Mouse (Mus musculus): ENCODE measurements at regions not wholly inside any gene's neighbourhood (a gene's known extent, or its start where the extent isn't known, plus 50 kb on each side); places are given as distances from the start of the nearest gene placed in this dataset.
"Not testable (repeated sequence)": the region's sequence is repeated elsewhere in the genome, so short reads cannot be mapped to it uniquely, and the experiment has no call there.

GRCm38 (mm10) chr12:65425440-65425839, 200.1 kb downstream of the Wdr20rt start:
- no peak overlapping the region for H3K9ac ChIP-seq (replicated peaks; ENCODE audit: low read length)
- ATAC-seq (replicated peaks; ENCODE audit: insufficient number of reproducible peaks, low FRiP score, low TSS enrichment, low read depth) (no peak), DNase-seq (ENCODE audit: low spot score) (no peak)
- H3K36me3 ChIP-seq (replicated peaks; ENCODE audit: control insufficient read depth, insufficient read depth, low read depth, low read length): no peaks in the 10 kb centered on the region
- H3K4me1 ChIP-seq (ENCODE audit: control insufficient read depth, insufficient read depth, low read length): no peaks in the 10 kb centered on the region
- 93% methylated on average over 2 of the region's 2 CpGs for WGBS
- H3K27ac ChIP-seq (replicated peaks; ENCODE audit: low read depth, low read length): no peak overlapping the region
- no peaks in the 10 kb centered on the region for H3K9me3 ChIP-seq (replicated peaks; ENCODE audit: control insufficient read depth, low read length)
- no peaks in the 10 kb centered on the region for H3K27me3 ChIP-seq (ENCODE audit: control insufficient read depth, insufficient read depth, low read length)
- no peak overlapping the region for H3K4me2 ChIP-seq (ENCODE audit: low read depth, low read length)
- no peak overlapping the region for H3K4me3 ChIP-seq (ENCODE audit: low read depth, low read length)

DNA sequence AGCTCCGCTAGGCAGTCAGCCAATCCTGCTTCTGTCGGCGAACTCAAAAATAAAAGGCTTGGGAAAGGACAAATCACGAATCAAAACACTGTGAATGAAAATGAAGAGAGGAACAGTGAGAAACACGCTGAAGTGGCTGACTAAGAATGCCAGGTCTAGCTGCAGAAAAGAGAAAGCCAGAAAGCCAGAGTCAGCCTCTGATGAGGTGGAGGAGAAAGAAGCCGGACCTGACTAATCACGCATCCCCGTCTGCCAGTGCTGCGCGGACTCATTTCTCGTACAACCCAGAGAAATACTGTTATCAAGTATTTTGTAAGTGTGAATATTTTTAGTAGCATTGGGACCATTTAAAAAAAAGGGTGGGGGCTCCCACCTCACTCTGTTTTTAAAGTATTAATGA, 201.6 kb downstream of the Wdr20rt start:
- ATAC-seq (replicated peaks; ENCODE audit: insufficient number of reproducible peaks, low FRiP score, low TSS enrichment, low read depth) (no peak), DNase-seq (ENCODE audit: low spot score) (no peak)
- no peaks in the 10 kb centered on the region for H3K36me3 ChIP-seq (replicated peaks; ENCODE audit: control insufficient read depth, insufficient read depth, low read depth, low read length)
- H3K4me3 ChIP-seq (ENCODE audit: low read depth, low read length): no peak overlapping the region
- WGBS: 89% methylated on average over 11 of the region's 11 CpGs
- H3K4me2 ChIP-seq (ENCODE audit: low read depth, low read length): no peak overlapping the region
- no peaks in the 10 kb centered on the region for H3K27me3 ChIP-seq (ENCODE audit: control insufficient read depth, insufficient read depth, low read length)
- H3K4me1 ChIP-seq (ENCODE audit: control insufficient read depth, insufficient read depth, low read length): no peaks in the 10 kb centered on the region
- no peak overlapping the region for H3K9ac ChIP-seq (replicated peaks; ENCODE audit: low read length)
- no peaks in the 10 kb centered on the region for H3K9me3 ChIP-seq (replicated peaks; ENCODE audit: control insufficient read depth, low read length)
- H3K27ac ChIP-seq (replicated peaks; ENCODE audit: low read depth, low read length): no peak overlapping the region

- Histone ChIP-seq H3K9me3 (replicated peaks; ENCODE audit: control insufficient read depth, low read length) (no peaks in the 10 kb centered on the region), H3K9ac (replicated peaks; ENCODE audit: low read length) (0 out of 2 replicates have a peak overlapping the region, but pooled peaks have one; percentile 13), H3K27ac (replicated peaks; ENCODE audit: low read depth, low read length) (0 out of 2 replicates have a peak overlapping the region, but pooled peaks have one; percentile 29), H3K4me3 (ENCODE audit: low read depth, low read length) (peak overlapping the region; percentile 15; the same call in 1 of the 2 replicates), H3K4me1 (ENCODE audit: control insufficient read depth, insufficient read depth, low read length) (no peaks in the 10 kb centered on the region), H3K36me3 (replicated peaks; ENCODE audit: control insufficient read depth, insufficient read depth, low read depth, low read length) (no peaks in the 10 kb centered on the region), H3K27me3 (ENCODE audit: control insufficient read depth, insufficient read depth, low read length) (no peaks in the 10 kb centered on the region), H3K4me2 (ENCODE audit: low read depth, low read length) (peak overlapping the region; percentile 30)
- WGBS: 16% methylated on average over 23 of the region's 23 CpGs
- peak; percentile 72 for DNase-seq (ENCODE audit: low spot score)
- peak; percentile 62; the same call in 1 of the 2 replicates for ATAC-seq (replicated peaks; ENCODE audit: insufficient number of reproducible peaks, low FRiP score, low TSS enrichment, low read depth)
Observed at GRCm38 (mm10) chr12:65428214-65428981, 203.1 kb downstream of the Wdr20rt start.

DNA sequence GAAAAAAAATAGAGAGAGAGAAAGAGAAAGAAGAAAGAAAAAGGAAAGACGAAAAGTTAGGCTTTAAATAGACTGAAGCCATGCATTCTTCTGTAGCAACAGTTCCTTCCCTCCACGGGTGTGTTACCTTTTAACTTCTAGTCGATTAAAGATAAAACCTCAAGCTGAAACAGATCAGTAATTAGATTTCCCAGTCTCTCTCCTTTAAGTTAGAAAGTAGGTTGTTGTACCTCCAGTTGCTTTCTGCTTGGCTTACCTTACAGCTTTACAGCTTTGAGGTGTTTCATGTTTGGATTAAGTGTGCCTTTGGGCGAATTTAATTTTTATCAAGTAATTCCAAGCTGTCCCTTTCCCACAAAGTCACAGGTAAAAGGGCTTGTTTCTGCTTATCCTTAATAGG, 225.5 kb downstream of the Wdr20rt start:
- 74% methylated on average over 4 of the region's 4 CpGs for WGBS
- Histone ChIP-seq H3K27me3 (ENCODE audit: control insufficient read depth, insufficient read depth, low read length) (no peaks in the 10 kb centered on the region), H3K4me1 (ENCODE audit: control insufficient read depth, insufficient read depth, low read length) (no peaks in the 10 kb centered on the region), H3K9me3 (replicated peaks; ENCODE audit: control insufficient read depth, low read length) (no peaks in the 10 kb centered on the region), H3K27ac (replicated peaks; ENCODE audit: low read depth, low read length) (no peak overlapping the region), H3K4me3 (ENCODE audit: low read depth, low read length) (no peak overlapping the region), H3K4me2 (ENCODE audit: low read depth, low read length) (no peak overlapping the region), H3K36me3 (replicated peaks; ENCODE audit: control insufficient read depth, insufficient read depth, low read depth, low read length) (no peaks in the 10 kb centered on the region), H3K9ac (replicated peaks; ENCODE audit: low read length) (no peak overlapping the region)
- ATAC-seq (replicated peaks; ENCODE audit: insufficient number of reproducible peaks, low FRiP score, low TSS enrichment, low read depth): no peak
- DNase-seq (ENCODE audit: low spot score): no peak

DNA sequence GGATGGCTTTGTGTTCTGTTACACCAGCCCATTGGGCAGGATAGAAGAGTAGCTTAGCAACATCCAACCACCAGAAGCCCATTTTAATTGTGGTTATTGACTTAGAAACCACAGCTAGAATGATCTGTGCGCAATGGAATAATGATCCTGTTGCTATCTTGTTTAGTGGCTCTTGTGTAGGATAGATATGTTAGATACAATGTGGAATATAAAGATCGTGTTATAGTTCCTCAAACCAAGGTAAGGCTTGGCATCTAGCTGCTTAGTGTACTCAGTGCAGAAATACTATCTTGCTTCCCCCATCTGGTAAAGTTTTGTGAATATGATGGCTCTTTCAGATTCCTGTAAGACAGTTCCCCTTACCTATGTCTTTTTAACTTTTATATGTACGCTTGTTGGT, 230.4 kb downstream of the Wdr20rt start:
- Histone ChIP-seq H3K4me3 (ENCODE audit: low read depth, low read length) (no peak overlapping the region), H3K36me3 (replicated peaks; ENCODE audit: control insufficient read depth, insufficient read depth, low read depth, low read length) (no peaks in the 10 kb centered on the region), H3K4me2 (ENCODE audit: low read depth, low read length) (no peak overlapping the region), H3K27ac (replicated peaks; ENCODE audit: low read depth, low read length) (no peak overlapping the region), H3K4me1 (ENCODE audit: control insufficient read depth, insufficient read depth, low read length) (no peaks in the 10 kb centered on the region), H3K9ac (replicated peaks; ENCODE audit: low read length) (no peak overlapping the region), H3K9me3 (replicated peaks; ENCODE audit: control insufficient read depth, low read length) (no peaks in the 10 kb centered on the region), H3K27me3 (ENCODE audit: control insufficient read depth, insufficient read depth, low read length) (no peaks in the 10 kb centered on the region)
- DNase-seq (ENCODE audit: low spot score) (no peak), ATAC-seq (replicated peaks; ENCODE audit: insufficient number of reproducible peaks, low FRiP score, low TSS enrichment, low read depth) (no peak)
- 91% methylated on average over 3 of the region's 3 CpGs for WGBS

DNA sequence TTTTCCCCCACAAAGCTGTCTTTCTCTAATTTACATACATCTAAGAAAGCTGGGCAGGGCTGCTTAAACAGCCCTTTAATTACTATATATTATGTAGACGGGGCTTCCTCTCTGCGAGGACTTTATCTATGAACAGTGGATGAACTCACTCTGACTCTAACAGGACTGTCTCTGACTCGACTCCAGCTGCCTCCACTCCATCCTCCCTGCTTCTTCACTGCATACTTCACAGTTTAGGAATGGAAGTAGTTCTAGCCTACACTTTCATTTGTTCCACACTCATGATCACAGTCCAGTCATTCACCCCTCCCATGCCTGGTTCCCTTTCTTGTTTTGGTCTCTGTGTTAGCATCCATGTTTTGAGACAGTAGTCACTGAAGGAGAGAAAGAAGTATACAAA, 231.6 kb downstream of the Wdr20rt start:
- Histone ChIP-seq H3K9ac (replicated peaks; ENCODE audit: low read length) (no peak overlapping the region), H3K9me3 (replicated peaks; ENCODE audit: control insufficient read depth, low read length) (no peaks in the 10 kb centered on the region), H3K4me3 (ENCODE audit: low read depth, low read length) (no peak overlapping the region), H3K4me2 (ENCODE audit: low read depth, low read length) (no peak overlapping the region), H3K27ac (replicated peaks; ENCODE audit: low read depth, low read length) (no peak overlapping the region), H3K27me3 (ENCODE audit: control insufficient read depth, insufficient read depth, low read length) (no peaks in the 10 kb centered on the region), H3K4me1 (ENCODE audit: control insufficient read depth, insufficient read depth, low read length) (no peaks in the 10 kb centered on the region), H3K36me3 (replicated peaks; ENCODE audit: control insufficient read depth, insufficient read depth, low read depth, low read length) (no peaks in the 10 kb centered on the region)
- DNase-seq (ENCODE audit: low spot score): no peak
- WGBS: 84% methylated on average over 3 of the region's 3 CpGs
- no peak for ATAC-seq (replicated peaks; ENCODE audit: insufficient number of reproducible peaks, low FRiP score, low TSS enrichment, low read depth)

DNA sequence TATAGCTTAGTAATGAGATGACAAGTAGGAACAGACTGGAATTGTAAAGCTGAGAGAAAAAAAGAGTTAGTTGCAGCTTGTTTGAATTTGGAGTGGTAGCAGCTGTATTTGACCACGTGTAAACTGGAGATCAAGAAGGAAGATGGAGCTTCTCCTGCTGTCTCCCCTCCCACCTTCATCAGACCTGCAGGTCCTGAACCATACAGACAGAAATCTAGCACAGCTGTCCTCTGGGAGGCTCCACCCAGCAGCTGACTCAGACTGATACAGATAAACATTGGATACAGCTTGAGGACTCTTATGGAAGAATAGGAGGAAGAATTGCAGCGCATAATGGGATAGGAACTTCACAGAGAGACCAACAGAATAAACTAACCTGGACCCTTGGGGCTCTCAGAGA, 238.9 kb downstream of the Wdr20rt start:
- ATAC-seq (replicated peaks; ENCODE audit: insufficient number of reproducible peaks, low FRiP score, low TSS enrichment, low read depth): no peak
- H3K27ac ChIP-seq (replicated peaks; ENCODE audit: low read depth, low read length): no peak overlapping the region
- DNase-seq (ENCODE audit: low spot score): no peak
- no peak overlapping the region for H3K9ac ChIP-seq (replicated peaks; ENCODE audit: low read length)
- no peaks in the 10 kb centered on the region for H3K36me3 ChIP-seq (replicated peaks; ENCODE audit: control insufficient read depth, insufficient read depth, low read depth, low read length)
- WGBS: 56% methylated on average over 2 of the region's 2 CpGs
- no peak overlapping the region for H3K4me3 ChIP-seq (ENCODE audit: low read depth, low read length)
- H3K9me3 ChIP-seq (replicated peaks; ENCODE audit: control insufficient read depth, low read length): no peaks in the 10 kb centered on the region
- H3K27me3 ChIP-seq (ENCODE audit: control insufficient read depth, insufficient read depth, low read length): no peaks in the 10 kb centered on the region
- H3K4me2 ChIP-seq (ENCODE audit: low read depth, low read length): no peak overlapping the region
- H3K4me1 ChIP-seq (ENCODE audit: control insufficient read depth, insufficient read depth, low read length): no peaks in the 10 kb centered on the region

GRCm38 (mm10) chr12:65478674-65479073, 253.4 kb downstream of the Wdr20rt start:
- ATAC-seq (replicated peaks; ENCODE audit: insufficient number of reproducible peaks, low FRiP score, low TSS enrichment, low read depth); DNase-seq (ENCODE audit: low spot score); H3K36me3 ChIP-seq (replicated peaks; ENCODE audit: control insufficient read depth, insufficient read depth, low read depth, low read length); H3K27ac ChIP-seq (replicated peaks; ENCODE audit: low read depth, low read length); H3K9me3 ChIP-seq (replicated peaks; ENCODE audit: control insufficient read depth, low read length); H3K27me3 ChIP-seq (ENCODE audit: control insufficient read depth, insufficient read depth, low read length); H3K9ac ChIP-seq (replicated peaks; ENCODE audit: low read length); H3K4me3 ChIP-seq (ENCODE audit: low read depth, low read length); H3K4me1 ChIP-seq (ENCODE audit: control insufficient read depth, insufficient read depth, low read length); H3K4me2 ChIP-seq (ENCODE audit: low read depth, low read length): not testable (repeated sequence)
- WGBS: 52% methylated on average over 9 of the region's 9 CpGs
